Mouse (Mus musculus) forebrain, postnatal 0 days (tissue): ENCODE measurements around the gene Zfp384. TPM values are rescaled to one million over a fixed set of nuclear protein-coding genes. Genes with fewer than 3 reads are reported as not detected.
"Not testable (repeated sequence)": the region's sequence is repeated elsewhere in the genome, so short reads cannot be mapped to it uniquely, and the experiment has no call there.

Experiments
- ATAC-seq: fragments of 200-750 bp; cut with Nextera tagmentation; 2 replicates; pipeline ENCODE4 v1.8.0; 2017; ENCODE audit warnings: mild to moderate bottlenecking, moderate library complexity
- DNase-seq: peaks from one replicate; pipeline ENCODE4 v3.0.0-alpha.2; 2015
- H3K27ac ChIP-seq: fragments of 300-500 bp; sonication (generic); 2 replicates; pipeline ENCODE4 v1.5.1; 2014; ENCODE audit warnings: low read depth, mild to moderate bottlenecking, antibody characterized with exemption, low read length, moderate library complexity, mixed read lengths
- H3K27me3 ChIP-seq: fragments of 300-500 bp; sonication (generic); 2 replicates; pipeline ENCODE4 v1.6.1; 2014; ENCODE audit warnings: mild to moderate bottlenecking, low read length, mixed read lengths; ENCODE audit not compliant: insufficient read depth
- H3K36me3 ChIP-seq: fragments of 300-500 bp; sonication (generic); 2 replicates; pipeline ENCODE4 v1.6.1; 2014; ENCODE audit warnings: mild to moderate bottlenecking, moderate library complexity; ENCODE audit not compliant: insufficient read depth
- H3K4me1 ChIP-seq: fragments of 300-500 bp; sonication (generic); 2 replicates; pipeline ENCODE4 v1.6.1; 2014; ENCODE audit warnings: antibody characterized with exemption; ENCODE audit not compliant: insufficient read depth
- H3K4me2 ChIP-seq: fragments of 300-500 bp; sonication (generic); 2 replicates; pipeline ENCODE4 v1.6.1; 2014; ENCODE audit warnings: low read depth, mild to moderate bottlenecking, moderate library complexity
- H3K4me3 ChIP-seq: fragments of 300-500 bp; sonication (generic); 2 replicates; pipeline ENCODE4 v1.5.1; 2014; ENCODE audit warnings: low read depth, low read length, mixed read lengths
- H3K9ac ChIP-seq: fragments of 300-500 bp; sonication (generic); 2 replicates; pipeline ENCODE4 v1.6.1; 2014; ENCODE audit warnings: mild to moderate bottlenecking
- H3K9me3 ChIP-seq: fragments of 300-500 bp; sonication (generic); 2 replicates; pipeline ENCODE4 v1.6.1; 2016; ENCODE audit warnings: low read length
- CTCF ChIP-seq: sonication (generic); IDR thresholded peaks from 2 replicates; pipeline ENCODE4 v1.5.1; 2016; ENCODE audit warnings: antibody characterized with exemption, control low read depth, low read depth
- WGBS: fragments of 180-500 bp; shearing (Covaris S2); extraction: QIAGEN DNeasy Blood & Tissue Kit; methylation state at CpG from one replicate; pipeline ENCODE4 v1.1.7; 2014; 5-methylcytosine and 5-hydroxymethylcytosine counted together
- polyA plus RNA-seq: library from polyadenylated mRNA; unstranded; fragments of >200 nt; fragmentation: Nextera tagmentation; extraction: Ambion mirVana; gene quantifications from 2 replicates; pipeline ENCODE4 v1.2.1, GENCODE M21; 2015
- total RNA-seq: library from RNA; depleted of rRNA; stranded (reverse); fragments of >200 nt; gene quantifications from 2 replicates; pipeline ENCODE4 v1.2.3, GENCODE M21; 2014

Gene Zfp384
- total and polyA plus RNA-seq, 2 experiments from 2014 or later: 8.4 to 34.5 TPM

DNA sequence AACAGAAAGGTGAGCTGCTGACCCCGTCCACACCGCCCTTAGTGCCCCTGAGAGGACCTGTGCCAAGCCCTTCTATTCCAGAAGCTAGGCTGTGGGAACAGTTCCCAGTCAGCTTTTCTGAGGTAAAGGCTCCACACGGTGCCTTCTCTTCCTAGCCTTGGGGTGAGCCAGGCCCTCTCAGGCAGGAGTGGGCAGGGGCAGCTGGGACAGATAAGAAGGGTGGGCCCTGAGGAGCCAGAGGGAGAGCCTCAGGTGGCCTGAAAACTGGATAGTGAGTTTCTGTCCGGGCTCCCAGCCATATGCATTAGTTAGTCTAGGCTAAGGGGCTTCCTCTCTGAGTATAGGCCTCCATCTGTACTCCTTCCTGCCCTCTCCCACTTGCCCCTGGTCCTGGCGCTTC, 53.6 kb downstream of the Zfp384 start:
- no peak for ATAC-seq
- no peaks in the 10 kb centered on the region for H3K36me3 ChIP-seq
- H3K4me3 ChIP-seq: no peak overlapping the region
- H3K27me3 ChIP-seq: no peaks in the 10 kb centered on the region
- no peak for TF ChIP-seq CTCF
- no peak overlapping the region for H3K4me2 ChIP-seq
- H3K9me3 ChIP-seq: no peaks in the 10 kb centered on the region
- no peaks in the 10 kb centered on the region for H3K4me1 ChIP-seq
- 81% methylated on average over 5 of the region's 5 CpGs for WGBS
- no peak for DNase-seq
- no peak overlapping the region for H3K27ac ChIP-seq
- no peak overlapping the region for H3K9ac ChIP-seq

DNA sequence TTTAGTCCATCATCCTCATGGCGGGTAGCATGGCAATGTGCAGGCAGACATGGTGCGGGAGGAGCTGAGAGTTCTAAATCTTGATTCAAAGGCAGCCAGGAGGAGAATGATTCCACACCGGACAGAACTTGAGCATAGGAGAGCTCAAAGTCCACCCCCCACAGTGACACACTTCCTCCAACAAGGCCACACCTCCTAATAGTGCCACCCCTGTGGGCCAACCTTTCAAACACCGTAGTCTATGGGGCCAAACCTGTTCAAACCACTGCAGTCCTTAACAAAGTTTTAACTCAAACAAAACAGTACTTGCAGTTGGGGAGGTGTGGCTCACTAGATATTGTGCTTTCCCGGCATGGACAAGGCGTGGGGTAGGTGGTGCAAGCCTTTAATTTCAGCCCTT, 55.0 kb downstream of the Zfp384 start:
- H3K9me3 ChIP-seq: no peaks in the 10 kb centered on the region
- ATAC-seq (no peak), DNase-seq (no peak)
- no peak for TF ChIP-seq CTCF
- H3K4me2 ChIP-seq: no peak overlapping the region
- H3K27me3 ChIP-seq: no peaks in the 10 kb centered on the region
- WGBS: 88% methylated on average over 6 of the region's 6 CpGs
- no peak overlapping the region for H3K4me3 ChIP-seq
- no peaks in the 10 kb centered on the region for H3K4me1 ChIP-seq
- H3K36me3 ChIP-seq: no peaks in the 10 kb centered on the region
- H3K9ac ChIP-seq: no peak overlapping the region
- no peak overlapping the region for H3K27ac ChIP-seq

DNA sequence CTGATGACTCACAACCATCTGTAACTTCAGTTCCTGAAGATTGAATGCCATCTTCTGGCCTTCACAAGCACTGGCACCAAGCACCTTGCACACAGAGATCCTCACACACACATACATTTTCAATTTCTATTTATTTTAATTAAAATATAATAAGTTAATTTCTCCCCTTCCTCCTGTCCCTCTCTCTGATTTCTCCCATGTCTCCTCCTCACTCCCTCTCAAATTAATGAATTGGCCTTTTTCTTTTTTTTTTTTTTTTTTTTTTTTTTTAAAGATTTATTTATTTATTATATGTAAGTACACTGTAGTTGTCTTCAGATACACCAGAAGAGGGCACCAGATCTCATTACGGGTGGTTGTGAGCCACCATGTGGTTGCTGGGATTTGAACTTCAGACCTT, 56.3 kb downstream of the Zfp384 start:
- H3K27me3 ChIP-seq, H3K4me2 ChIP-seq, H3K4me1 ChIP-seq, H3K4me3 ChIP-seq, H3K9me3 ChIP-seq, H3K27ac ChIP-seq, H3K9ac ChIP-seq, DNase-seq, H3K36me3 ChIP-seq, ATAC-seq: not testable (repeated sequence)
- no CpG with 5 or more reads among the region's 1 CpGs for WGBS

DNA sequence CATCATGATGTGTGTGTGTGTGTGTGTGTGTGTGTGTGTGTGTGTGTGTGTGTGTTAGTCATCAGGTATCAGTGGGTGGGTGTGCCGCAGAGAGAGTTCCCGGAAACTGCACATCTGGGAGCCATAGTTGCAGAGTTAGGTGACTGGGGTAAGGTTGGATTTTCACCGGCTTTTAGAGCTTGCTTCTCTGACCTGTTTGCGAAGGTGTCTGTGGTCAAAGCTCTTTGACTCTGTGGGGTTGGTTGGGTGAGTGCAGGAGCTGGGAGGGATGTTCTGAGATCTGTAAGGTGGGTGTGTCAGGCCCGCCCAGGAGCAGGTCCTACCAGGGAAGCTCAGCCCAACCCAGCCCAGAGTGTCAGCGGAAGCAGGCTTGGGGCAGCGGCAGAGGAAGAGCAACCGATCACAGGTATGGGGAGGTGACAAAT, 58.6 kb downstream of the Zfp384 start, which contains the start of gene Lpar5:
Lpar5 (plus strand) TSS at position 350 of the 425 bp plus-strand sequence.
- Histone ChIP-seq H3K27me3 (no peaks in the 10 kb centered on the region), H3K27ac (no peak within 1 kb of the TSS), H3K4me1 (0 out of 2 replicates have a peak, but pooled peaks cover 9% of the 10 kb centered on the region), H3K9me3 (no peaks in the 10 kb centered on the region), H3K9ac (no peak within 1 kb of the TSS), H3K4me3 (no peak within 1 kb of the TSS), H3K36me3 (no peaks in the 10 kb centered on the region), H3K4me2 (no peak within 1 kb of the TSS)
- no peak for TF ChIP-seq CTCF
- ATAC-seq: no peak
- no peak for DNase-seq
- WGBS: 61% methylated on average over 8 of the region's 8 CpGs

DNA sequence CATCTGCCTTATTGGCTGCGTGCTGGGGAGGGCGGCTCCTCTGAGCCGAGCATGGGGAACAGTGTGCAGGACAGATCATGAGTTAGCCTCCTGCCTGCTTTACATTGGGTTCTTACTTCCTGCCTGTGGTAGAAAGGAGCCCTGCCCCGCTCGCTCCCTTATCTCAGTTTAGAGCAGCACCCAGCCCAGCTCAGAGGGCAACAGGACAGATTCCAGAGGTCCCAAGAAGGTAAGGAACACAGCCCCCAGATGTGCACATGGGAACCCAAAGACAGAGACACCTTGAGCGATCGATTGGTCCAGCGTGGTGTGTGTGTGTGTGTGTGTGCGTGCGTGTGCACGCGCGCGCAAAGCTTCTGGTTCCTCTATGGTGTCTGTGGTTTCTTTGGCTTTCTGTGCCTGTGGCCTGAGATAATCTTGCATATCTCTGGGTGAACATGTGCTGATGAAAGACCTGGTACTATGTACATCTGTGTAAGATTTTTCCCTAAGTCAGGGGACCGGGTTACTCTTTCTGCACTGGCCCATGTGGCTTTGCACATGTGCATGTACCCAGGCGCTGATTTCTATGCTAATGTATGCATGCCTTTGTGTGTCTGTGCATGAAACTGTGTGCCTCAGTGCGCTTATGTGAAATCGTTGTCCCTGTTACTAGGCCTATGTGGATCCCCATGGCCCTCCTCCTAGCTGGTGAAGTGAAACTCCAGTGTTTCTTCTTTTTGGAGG, 62.4 kb downstream of the Zfp384 start:
- WGBS: 70% methylated on average over 18 of the region's 18 CpGs
- peak; percentile 87 for ATAC-seq
- no peak for TF ChIP-seq CTCF
- Histone ChIP-seq H3K27ac (peak overlapping the region; percentile 82), H3K27me3 (no peaks in the 10 kb centered on the region), H3K9me3 (no peaks in the 10 kb centered on the region), H3K4me1 (0 out of 2 replicates have a peak, but pooled peaks cover 9% of the 10 kb centered on the region), H3K36me3 (no peaks in the 10 kb centered on the region), H3K9ac (no peak overlapping the region), H3K4me3 (no peak overlapping the region), H3K4me2 (no peak overlapping the region)
- DNase-seq: no peak

DNA sequence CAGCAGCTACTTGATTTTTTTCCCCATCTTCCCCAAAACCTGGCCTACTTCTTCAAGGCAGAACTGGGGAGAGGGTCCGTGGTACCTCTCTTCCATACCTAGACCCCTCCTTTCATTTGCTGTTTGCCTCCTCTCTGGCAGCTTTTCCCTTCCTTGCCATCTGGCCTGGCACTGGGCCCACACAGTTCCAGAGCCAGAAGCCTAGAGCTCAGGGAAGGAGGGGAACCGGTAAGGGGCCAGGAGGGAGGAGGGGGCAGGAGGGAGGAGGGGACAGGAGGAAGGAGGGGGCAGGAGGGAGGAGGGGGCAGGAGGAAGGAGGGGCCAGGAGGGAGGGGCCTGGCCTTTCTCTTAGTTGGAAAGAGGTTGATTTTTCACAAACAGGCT, 62.9 kb downstream of the Zfp384 start:
- no peaks in the 10 kb centered on the region for H3K9me3 ChIP-seq
- no peaks in the 10 kb centered on the region for H3K27me3 ChIP-seq
- TF ChIP-seq CTCF: no peak
- no peaks in the 10 kb centered on the region for H3K36me3 ChIP-seq
- H3K9ac ChIP-seq: no peak overlapping the region
- no peak overlapping the region for H3K4me3 ChIP-seq
- ATAC-seq (peak; percentile 80), DNase-seq (peak; percentile 90)
- no peak overlapping the region for H3K4me2 ChIP-seq
- 0 out of 2 replicates have a peak, but pooled peaks cover 9% of the 10 kb centered on the region for H3K4me1 ChIP-seq
- WGBS: 5% methylated on average over 2 of the region's 2 CpGs
- H3K27ac ChIP-seq: peak overlapping the region; percentile 82

DNA sequence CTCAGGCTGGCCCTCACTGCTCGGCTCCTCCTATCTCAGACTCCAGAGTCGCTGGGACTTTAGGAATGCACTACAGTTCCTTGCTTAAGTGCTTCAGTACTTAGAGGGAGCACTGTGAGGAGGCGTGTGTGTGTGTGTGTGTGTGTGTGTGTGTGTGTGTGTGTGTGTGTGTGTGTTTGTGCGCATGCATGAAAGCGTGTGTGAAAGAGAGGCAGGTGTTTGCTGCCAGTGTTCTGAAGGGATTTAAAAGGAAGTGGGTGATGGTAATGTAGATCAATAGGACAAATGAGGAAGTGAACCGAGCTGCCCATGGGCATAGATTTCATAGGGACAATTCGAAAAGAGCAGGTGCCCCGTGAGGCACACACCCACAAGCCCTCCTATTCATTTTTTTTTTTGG, 64.9 kb downstream of the Zfp384 start:
- 0 out of 2 replicates have a peak, but pooled peaks cover 9% of the 10 kb centered on the region for H3K4me1 ChIP-seq
- H3K27ac ChIP-seq: no peak overlapping the region
- DNase-seq (no peak), ATAC-seq (no peak)
- no peak overlapping the region for H3K9ac ChIP-seq
- 59% methylated on average over 8 of the region's 8 CpGs for WGBS
- TF ChIP-seq CTCF: no peak
- no peak overlapping the region for H3K4me2 ChIP-seq
- H3K36me3 ChIP-seq: no peaks in the 10 kb centered on the region
- H3K4me3 ChIP-seq: no peak overlapping the region
- H3K27me3 ChIP-seq: no peaks in the 10 kb centered on the region
- H3K9me3 ChIP-seq: no peaks in the 10 kb centered on the region
